ENCODE assay signal across 8 mouse cellular contexts in genomic region chr5:28317917-28318267, GRCm38 (mm10). TPM values are rescaled to one million over a fixed set of nuclear protein-coding genes. Genes with fewer than 3 reads are reported as not detected.
DNase-seq lines count a peak whose midpoint lies in the region; ATAC-seq and TF ChIP-seq lines count a peak whose summit lies in the region.

No protein-coding gene starts in this region.

- TF ChIP-seq CTCF in midbrain, postnatal 0 days (IDR thresholded peaks at IDR 0.05), result no peak

- no peak for ATAC-seq in lung, embryonic 15.5 days (ENCODE audit: borderline replicate concordance, extremely low read depth, low FRiP score, low TSS enrichment)
- no peak for ATAC-seq in hindbrain, embryonic 16.5 days
- ATAC-seq in midbrain, postnatal 0 days (ENCODE audit: low FRiP score), result no peak

- DNase-seq in lung, postnatal 4 days, result no peak
- DNase-seq in c-Kit-positive CD71-positive TER-119-positive erythroid progenitor cells, embryonic 14.5 days (ENCODE audit: low spot score), result peak; percentile 41
- peak; percentile 35 for DNase-seq in midbrain, postnatal 0 days (ENCODE audit: low spot score)
- no peak for DNase-seq in left cerebral cortex, adult 11 months (ENCODE audit: low spot score)
- no peak for DNase-seq in layer of hippocampus, postnatal 14 days (ENCODE audit: low spot score in 2 of 2)
- DNase-seq in cerebellum, adult 18-20 months, result no peak

- no peaks in the 10 kb centered on the region for H3K9me3 ChIP-seq in lung, embryonic 15.5 days
- H3K9me3 ChIP-seq in hindbrain, embryonic 16.5 days (ENCODE audit: control insufficient read depth, low read length), result no peaks in the 10 kb centered on the region
- H3K9me3 ChIP-seq in midbrain, postnatal 0 days (ENCODE audit: low read length), result no peaks in the 10 kb centered on the region

- H3K4me3 ChIP-seq in lung, embryonic 15.5 days, result peak overlapping the region; percentile 95
- H3K4me3 ChIP-seq in hindbrain, embryonic 16.5 days (ENCODE audit: low read length), result peak overlapping the region; percentile 94
- H3K4me3 ChIP-seq in midbrain, postnatal 0 days (ENCODE audit: low read depth, low read length), result peak overlapping the region; percentile 99

- under 1% methylated on average over 3 of the region's 3 CpGs for WGBS in lung, embryonic 15.5 days
- 7% methylated on average over 3 of the region's 3 CpGs for WGBS in hindbrain, embryonic 16.5 days
- 4% methylated on average over 3 of the region's 3 CpGs for WGBS in midbrain, postnatal 0 days

- peaks cover 21% of the 10 kb centered on the region for H3K4me1 ChIP-seq in lung, embryonic 15.5 days
- H3K4me1 ChIP-seq in hindbrain, embryonic 16.5 days (ENCODE audit: control insufficient read depth, insufficient read depth, low read depth, low read length), result peaks cover 18% of the 10 kb centered on the region
- peaks cover 21% of the 10 kb centered on the region; the same call in 1 of the 2 replicates for H3K4me1 ChIP-seq in midbrain, postnatal 0 days (ENCODE audit: insufficient read depth, low read length)

- H3K9ac ChIP-seq in lung, embryonic 15.5 days, result peak overlapping the region; percentile 99
- H3K9ac ChIP-seq in hindbrain, embryonic 16.5 days (ENCODE audit: low read depth, low read length), result peak overlapping the region; percentile 65
- peak overlapping the region; percentile 100 for H3K9ac ChIP-seq in midbrain, postnatal 0 days (replicated peaks; ENCODE audit: low read length, poor library complexity, severe bottlenecking)

- peak overlapping the region; percentile 62 for H3K4me2 ChIP-seq in lung, embryonic 15.5 days
- H3K4me2 ChIP-seq in hindbrain, embryonic 16.5 days (ENCODE audit: low read length), result peak overlapping the region; percentile 76
- peak overlapping the region; percentile 57 for H3K4me2 ChIP-seq in midbrain, postnatal 0 days (ENCODE audit: low read depth, low read length, poor library complexity, severe bottlenecking)

- H3K27me3 ChIP-seq in lung, embryonic 15.5 days, result no peaks in the 10 kb centered on the region
- H3K27me3 ChIP-seq in hindbrain, embryonic 16.5 days (replicated peaks; ENCODE audit: control insufficient read depth, insufficient read depth, low read length), result no peaks in the 10 kb centered on the region
- H3K27me3 ChIP-seq in midbrain, postnatal 0 days (ENCODE audit: insufficient read depth, low read length), result no peaks in the 10 kb centered on the region

- no peak overlapping the region for H3K27ac ChIP-seq in lung, embryonic 15.5 days
- no peak overlapping the region for H3K27ac ChIP-seq in hindbrain, embryonic 16.5 days (ENCODE audit: low read depth, low read length)
- H3K27ac ChIP-seq in midbrain, postnatal 0 days (ENCODE audit: low read depth, low read length), result peak overlapping the region; percentile 100; the same call in 1 of the 2 replicates

- 0 out of 2 replicates have a peak, but pooled peaks cover 3% of the 10 kb centered on the region for H3K36me3 ChIP-seq in lung, embryonic 15.5 days
- H3K36me3 ChIP-seq in hindbrain, embryonic 16.5 days (ENCODE audit: control insufficient read depth, insufficient read depth, low read length), result no peaks in the 10 kb centered on the region
- H3K36me3 ChIP-seq in midbrain, postnatal 0 days (ENCODE audit: insufficient read depth, low read length), result no peaks in the 10 kb centered on the region

RNA-seq across cellular contexts. Expression of gene Rbm33, which starts 1.0 kb away (rescaled TPM):
- 13.3 and 13.9 TPM in 2 replicates for polyA plus RNA-seq in lung, embryonic 15.5 days (2015; fragmentation: Nextera tagmentation; extraction: Ambion mirVana)
- 10.5 and 13.6 TPM in 2 replicates for polyA plus RNA-seq in hindbrain, embryonic 16.5 days (2015; fragmentation: Nextera tagmentation; extraction: Ambion mirVana)
- 31.6 and 36.1 TPM in 2 replicates for total RNA-seq in midbrain, postnatal 0 days (2014; rRNA removed)
- polyA plus RNA-seq in midbrain, postnatal 0 days (2015; fragmentation: Nextera tagmentation; extraction: Ambion mirVana), result 10.3 and 13.8 TPM in 2 replicates
- total RNA-seq in layer of hippocampus, postnatal 14 days (2021), result 10 to 100 TPM; 58.8 to 59.0 TPM

Comparison
In these comparisons a context has a peak if more than half of its experiments do, and no peak if none do; other contexts are left out.
1. DNase-seq: peak in c-Kit-positive CD71-positive TER-119-positive erythroid progenitor cells, embryonic 14.5 days (single experiment) and midbrain, postnatal 0 days (single experiment); none in lung, postnatal 4 days (0 of 2), left cerebral cortex, adult 11 months (single experiment), layer of hippocampus, postnatal 14 days (0 of 2) and cerebellum, adult 18-20 months (0 of 2).
2. Peak in every context shown above with its lines, with median percentiles within 50 percentile points of each other: H3K4me2 ChIP-seq, H3K4me3 ChIP-seq and H3K9ac ChIP-seq.